Mouse (Mus musculus) limb, embryonic 14.5 days (tissue): ENCODE measurements at regions not wholly inside any gene's neighbourhood (a gene's known extent, or its start where the extent isn't known, plus 50 kb on each side); places are given as distances from the start of the nearest gene placed in this dataset.

ENCODE experiments used
- ATAC-seq: fragments of 200-750 bp; cut with Nextera tagmentation; 2 replicates; pipeline ENCODE4 v1.8.0; 2017; ENCODE audit warnings: low read depth, moderate number of reproducible peaks, moderate TSS enrichment; ENCODE audit not compliant: low FRiP score
- DNase-seq: peaks from one replicate; pipeline ENCODE4 v3.0.0-alpha.2; 2015; ENCODE audit warnings: low spot score
- H3K27ac ChIP-seq: fragments of 300-500 bp; sonication (generic); replicated peaks from 2 replicates; pipeline ENCODE4 v1.5.1; 2014; ENCODE audit warnings: low read depth, mild to moderate bottlenecking, low read length, moderate library complexity, mixed read lengths
- H3K27me3 ChIP-seq: fragments of 300-500 bp; sonication (generic); 2 replicates; pipeline ENCODE4 v1.6.1; 2014; ENCODE audit warnings: low read length, mixed read lengths; ENCODE audit not compliant: control insufficient read depth, insufficient read depth
- H3K36me3 ChIP-seq: fragments of 300-500 bp; sonication (generic); 2 replicates; pipeline ENCODE4 v1.6.1; 2014; ENCODE audit warnings: mild to moderate bottlenecking, low read length, moderate library complexity, mixed read lengths; ENCODE audit not compliant: control insufficient read depth, insufficient read depth
- H3K4me1 ChIP-seq: fragments of 300-500 bp; sonication (generic); 2 replicates; pipeline ENCODE4 v1.6.1; 2014; ENCODE audit warnings: antibody characterized with exemption, low read length, mixed read lengths; ENCODE audit not compliant: control insufficient read depth, insufficient read depth
- H3K4me2 ChIP-seq: fragments of 300-500 bp; sonication (generic); replicated peaks from 2 replicates; pipeline ENCODE4 v1.6.1; 2014; ENCODE audit warnings: low read depth, mild to moderate bottlenecking, low read length, moderate library complexity; ENCODE audit not compliant: severe bottlenecking
- H3K4me3 ChIP-seq: fragments of 300-500 bp; sonication (generic); replicated peaks from 2 replicates; pipeline ENCODE4 v1.5.1; 2014; ENCODE audit warnings: low read length
- H3K9ac ChIP-seq: fragments of 300-500 bp; sonication (generic); 2 replicates; pipeline ENCODE4 v1.6.1; 2014; ENCODE audit warnings: mild to moderate bottlenecking, low read depth, low read length, moderate library complexity; ENCODE audit not compliant: severe bottlenecking
- H3K9me3 ChIP-seq: fragments of 300-500 bp; sonication (generic); 2 replicates; pipeline ENCODE4 v1.6.1; 2016; ENCODE audit warnings: low read length; ENCODE audit not compliant: control insufficient read depth
- POLR2A ChIP-seq: fragments of 200-500 bp; IDR thresholded peaks from 2 replicates; pipeline ENCODE4 v1.8.0; 2012; ENCODE audit warnings: inconsistent platforms, mild to moderate bottlenecking, moderate library complexity, borderline replicate concordance; ENCODE audit not compliant: insufficient read depth, insufficient read length; ENCODE audit errors: extremely low read depth
- WGBS: fragments of 180-500 bp; shearing (Covaris S2); extraction: QIAGEN DNeasy Blood & Tissue Kit; methylation state at CpG from one replicate; pipeline ENCODE4 v1.1.7; 2014; 5-methylcytosine and 5-hydroxymethylcytosine counted together

- Histone ChIP-seq H3K27me3 (no peaks in the 10 kb centered on the region), H3K4me3 (no peak overlapping the region), H3K4me2 (no peak overlapping the region), H3K4me1 (no peaks in the 10 kb centered on the region), H3K27ac (no peak overlapping the region), H3K36me3 (no peaks in the 10 kb centered on the region), H3K9me3 (no peaks in the 10 kb centered on the region), H3K9ac (no peak overlapping the region)
- WGBS = 80% methylated on average over 2 of the region's 2 CpGs
- no peak for TF ChIP-seq POLR2A
- DNase-seq (no peak), ATAC-seq (no peak)
Measured at GRCm38 (mm10) chr7:93902770-93903169, 823.1 kb downstream of the Fam181b start.

GRCm38 (mm10) chr7:93936925-93937324 lies 857.3 kb downstream of the Fam181b start:
- no peak overlapping the region for H3K4me2 ChIP-seq
- H3K9me3 ChIP-seq = no peaks in the 10 kb centered on the region
- WGBS = 84% methylated on average over 3 of the region's 3 CpGs
- no peak for TF ChIP-seq POLR2A
- DNase-seq (no peak), ATAC-seq (no peak)
- no peak overlapping the region for H3K9ac ChIP-seq
- no peak overlapping the region for H3K4me3 ChIP-seq
- H3K27ac ChIP-seq = no peak overlapping the region
- H3K27me3 ChIP-seq = no peaks in the 10 kb centered on the region
- H3K4me1 ChIP-seq = no peaks in the 10 kb centered on the region
- no peaks in the 10 kb centered on the region for H3K36me3 ChIP-seq

GRCm38 (mm10) chr7:93982103-93982502 lies 902.4 kb downstream of the Fam181b start:
- ATAC-seq (no peak), DNase-seq (no peak)
- Histone ChIP-seq H3K4me1 (no peaks in the 10 kb centered on the region), H3K27me3 (no peaks in the 10 kb centered on the region), H3K9me3 (no peaks in the 10 kb centered on the region), H3K4me3 (no peak overlapping the region), H3K36me3 (no peaks in the 10 kb centered on the region), H3K27ac (no peak overlapping the region), H3K9ac (no peak overlapping the region), H3K4me2 (no peak overlapping the region)
- no peak for TF ChIP-seq POLR2A
- WGBS = 67% methylated on average over 3 of the region's 3 CpGs

- Histone ChIP-seq H3K27ac (no peak overlapping the region), H3K4me3 (no peak overlapping the region), H3K4me1 (no peaks in the 10 kb centered on the region), H3K9me3 (no peaks in the 10 kb centered on the region), H3K9ac (no peak overlapping the region), H3K27me3 (no peaks in the 10 kb centered on the region), H3K4me2 (no peak overlapping the region), H3K36me3 (no peaks in the 10 kb centered on the region)
- DNase-seq = no peak
- 69% methylated on average over 1 of the region's 1 CpGs for WGBS
- no peak for ATAC-seq
- no peak for TF ChIP-seq POLR2A
Measured at GRCm38 (mm10) chr7:94002780-94003179, 923.1 kb downstream of the Fam181b start.

GRCm38 (mm10) chr7:94042466-94043030 lies 962.9 kb downstream of the Fam181b start:
- H3K36me3 ChIP-seq = no peaks in the 10 kb centered on the region
- WGBS = 19% methylated on average over 11 of the region's 11 CpGs
- no peak for TF ChIP-seq POLR2A
- ATAC-seq (no peak), DNase-seq (no peak)
- H3K4me2 ChIP-seq = 0 out of 2 replicates have a peak overlapping the region, but pooled peaks have one; percentile 25
- H3K9me3 ChIP-seq = no peaks in the 10 kb centered on the region
- no peak overlapping the region for H3K27ac ChIP-seq
- H3K9ac ChIP-seq = no peak overlapping the region
- H3K27me3 ChIP-seq = no peaks in the 10 kb centered on the region
- H3K4me3 ChIP-seq = no peak overlapping the region
- no peaks in the 10 kb centered on the region for H3K4me1 ChIP-seq

- no peak for TF ChIP-seq POLR2A
- 44% methylated on average over 2 of the region's 2 CpGs for WGBS
- H3K27me3 ChIP-seq = no peaks in the 10 kb centered on the region
- no peak overlapping the region for H3K4me3 ChIP-seq
- no peaks in the 10 kb centered on the region for H3K4me1 ChIP-seq
- H3K9ac ChIP-seq = no peak overlapping the region
- H3K4me2 ChIP-seq = no peak overlapping the region
- H3K27ac ChIP-seq = no peak overlapping the region
- DNase-seq (no peak), ATAC-seq (no peak)
- no peaks in the 10 kb centered on the region for H3K9me3 ChIP-seq
- no peaks in the 10 kb centered on the region for H3K36me3 ChIP-seq
Measured at GRCm38 (mm10) chr7:94045428-94045827, 965.8 kb downstream of the Fam181b start.
